In genomic region chr6:64607041-64607440, GRCm38 (mm10) we compare ENCODE assay signal across 17 mouse cellular contexts.
DNase-seq lines count a peak whose midpoint lies in the region; ATAC-seq lines count a peak whose summit lies in the region.
"Had no signal": no experiment of that assay in that cellular context is flagged by ENCODE, and none has a peak within 500 bp of the region (broad histone marks: within the 10 kb centered on the region; RNA-seq: fewer than 3 reads in every experiment).

No protein-coding gene starts in this region.

- 0 out of 2 replicates have a peak, but pooled peaks have one; percentile 20 for ATAC-seq in kidney, embryonic 14.5 days (ENCODE audit: low FRiP score, low TSS enrichment)
- ATAC-seq: forebrain, embryonic 13.5 days; forebrain, embryonic 15.5 days had no signal

- no peaks in the 10 kb centered on the region for H3K9me3 ChIP-seq in kidney, embryonic 14.5 days (ENCODE audit: control insufficient read depth, low read length)
- H3K9me3 ChIP-seq: embryonic facial prominence, embryonic 10.5 days; embryonic facial prominence, embryonic 12.5 days; forebrain, embryonic 13.5 days; forebrain, embryonic 15.5 days had no signal

- no peak overlapping the region for H3K4me2 ChIP-seq in kidney, embryonic 14.5 days (replicated peaks; ENCODE audit: low read depth, low read length)
- H3K4me2 ChIP-seq: embryonic facial prominence, embryonic 12.5 days; forebrain, embryonic 13.5 days; forebrain, embryonic 15.5 days had no signal

- 79% methylated on average over 1 of the region's 1 CpGs for WGBS in kidney, embryonic 14.5 days

- no peak for DNase-seq in kidney, postnatal 36 days
- peak; percentile 8 for DNase-seq in right cerebral cortex, adult 18-20 months
- no peak for DNase-seq in right cerebral cortex, postnatal 4 days
- DNase-seq in telencephalon, adult 2 months (ENCODE audit: low read depth, low spot score): peak; percentile 13
- DNase-seq in heart, adult 18-20 months: no peak
- DNase-seq: adrenal gland, adult 2 months; adrenal gland, postnatal 10 days; adrenal gland, postnatal 25 days; cerebellum, adult 11-12 months; cerebellum, adult 2 months; cerebellum, adult 9-10 months; cerebellum, postnatal 25 days had no signal

- H3K4me1 ChIP-seq in kidney, embryonic 14.5 days (ENCODE audit: control insufficient read depth, insufficient read depth, low read length): no peaks in the 10 kb centered on the region
- H3K4me1 ChIP-seq: embryonic facial prominence, embryonic 10.5 days; embryonic facial prominence, embryonic 12.5 days; forebrain, embryonic 13.5 days; forebrain, embryonic 15.5 days had no signal

- no peaks in the 10 kb centered on the region for H3K36me3 ChIP-seq in kidney, embryonic 14.5 days (ENCODE audit: control insufficient read depth, insufficient read depth, low read length)
- H3K36me3 ChIP-seq: embryonic facial prominence, embryonic 10.5 days; embryonic facial prominence, embryonic 12.5 days; forebrain, embryonic 15.5 days had no signal

- H3K27ac ChIP-seq in kidney, embryonic 14.5 days (ENCODE audit: low read depth, low read length): no peak overlapping the region
- H3K27ac ChIP-seq: embryonic facial prominence, embryonic 10.5 days; embryonic facial prominence, embryonic 12.5 days; forebrain, embryonic 13.5 days; forebrain, embryonic 15.5 days had no signal

- no peak overlapping the region for H3K9ac ChIP-seq in kidney, embryonic 14.5 days (ENCODE audit: low read depth, low read length)
- H3K9ac ChIP-seq: embryonic facial prominence, embryonic 12.5 days; forebrain, embryonic 13.5 days; forebrain, embryonic 15.5 days had no signal

- no peaks in the 10 kb centered on the region for H3K27me3 ChIP-seq in kidney, embryonic 14.5 days (ENCODE audit: control insufficient read depth, insufficient read depth, low read length)
- H3K27me3 ChIP-seq: embryonic facial prominence, embryonic 12.5 days; forebrain, embryonic 13.5 days; forebrain, embryonic 15.5 days had no signal

- H3K4me3 ChIP-seq in kidney, embryonic 14.5 days (ENCODE audit: low read length): no peak overlapping the region
- H3K4me3 ChIP-seq: embryonic facial prominence, embryonic 10.5 days; embryonic facial prominence, embryonic 12.5 days; forebrain, embryonic 13.5 days; forebrain, embryonic 15.5 days had no signal

Comparison
In these comparisons a context has a peak if more than half of its experiments do, and no peak if none do; other contexts are left out.
1. DNase-seq: peak in right cerebral cortex, adult 18-20 months (single experiment) and telencephalon, adult 2 months (single experiment); none in kidney, postnatal 36 days (0 of 2), right cerebral cortex, postnatal 4 days (single experiment) and heart, adult 18-20 months (0 of 2).